Mouse (Mus musculus) heart, embryonic 12.5 days (tissue): ENCODE measurements around the gene Plekhg1. TPM values are rescaled to one million over a fixed set of nuclear protein-coding genes. Genes with fewer than 3 reads are reported as not detected.
A peak's percentile ranks its signal among the peaks of the same experiment; 100 is the strongest.

Source experiments
- ATAC-seq: fragments of 200-750 bp; cut with Nextera tagmentation; 2 replicates; pipeline ENCODE4 v1.8.0; 2017; ENCODE audit warnings: moderate TSS enrichment, moderate library complexity; ENCODE audit not compliant: insufficient number of reproducible peaks, low FRiP score
- H3K27ac ChIP-seq: fragments of 300-500 bp; sonication (generic); 2 replicates; pipeline ENCODE4 v1.5.1; 2016; ENCODE audit warnings: mild to moderate bottlenecking, moderate library complexity; ENCODE audit not compliant: poor library complexity, severe bottlenecking
- H3K27me3 ChIP-seq: fragments of 300-500 bp; sonication (generic); replicated peaks from 2 replicates; pipeline ENCODE4 v1.6.1; 2016; ENCODE audit warnings: mild to moderate bottlenecking, moderate library complexity
- H3K36me3 ChIP-seq: fragments of 300-500 bp; sonication (generic); 2 replicates; pipeline ENCODE4 v1.6.1; 2016; ENCODE audit warnings: mild to moderate bottlenecking, moderate library complexity
- H3K4me1 ChIP-seq: fragments of 300-500 bp; sonication (generic); replicated peaks from 2 replicates; pipeline ENCODE4 v1.6.1; 2016; ENCODE audit warnings: mild to moderate bottlenecking
- H3K4me2 ChIP-seq: fragments of 300-500 bp; sonication (generic); 2 replicates; pipeline ENCODE4 v1.6.1; 2016; ENCODE audit warnings: mild to moderate bottlenecking, moderate library complexity
- H3K4me3 ChIP-seq: fragments of 300-500 bp; sonication (generic); 2 replicates; pipeline ENCODE4 v1.5.1; 2016; ENCODE audit warnings: mild to moderate bottlenecking
- H3K9ac ChIP-seq: fragments of 300-500 bp; sonication (generic); 2 replicates; pipeline ENCODE4 v1.6.1; 2016; ENCODE audit warnings: mild to moderate bottlenecking, moderate library complexity
- H3K9me3 ChIP-seq: fragments of 300-500 bp; sonication (generic); replicated peaks from 2 replicates; pipeline ENCODE4 v1.6.1; 2016; ENCODE audit warnings: mild to moderate bottlenecking, moderate library complexity
- WGBS: fragments of 180-500 bp; shearing (Covaris S2); methylation state at CpG from one replicate; pipeline ENCODE4 v1.1.7; 2016; 5-methylcytosine and 5-hydroxymethylcytosine counted together
- polyA plus RNA-seq: library from polyadenylated mRNA; unstranded; fragments of >200 nt; fragmentation: Nextera tagmentation; extraction: Ambion mirVana; gene quantifications from 2 replicates; pipeline ENCODE4 v1.2.1, GENCODE M21; 2016

Plekhg1 gene
- polyA plus RNA-seq, 1 experiment from 2014 or later, result 8.6 TPM

DNA sequence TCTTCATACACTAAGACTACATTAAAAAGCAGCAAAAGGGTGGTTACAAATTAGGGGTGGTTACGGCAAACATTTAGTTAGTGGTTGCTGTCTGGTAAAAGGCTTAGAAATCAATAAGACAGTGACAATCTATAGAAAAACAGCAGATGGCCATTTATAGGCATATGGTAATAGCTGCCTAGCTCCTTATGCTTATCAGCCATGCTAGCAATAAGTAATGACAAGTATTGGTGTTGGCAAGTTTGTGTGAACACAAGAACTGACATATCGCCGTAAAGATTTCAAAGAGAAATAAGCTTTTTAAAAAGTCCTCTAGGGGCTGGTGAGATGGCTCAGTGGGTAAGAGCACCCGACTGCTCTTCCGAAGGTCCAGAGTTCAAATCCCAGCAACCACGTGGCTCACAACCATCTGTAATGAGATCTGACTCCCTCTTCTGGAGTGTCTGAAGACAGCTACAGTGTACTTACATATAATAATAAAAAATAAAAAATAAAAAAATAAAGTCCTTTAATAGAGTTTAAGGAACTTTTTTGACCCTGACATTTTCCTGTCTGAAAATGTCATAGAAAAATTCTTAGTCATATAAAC lies 250.2 kb downstream of the Plekhg1 start:
- H3K4me1 ChIP-seq, result 0 out of 2 replicates have a peak, but pooled peaks cover 3% of the 10 kb centered on the region
- no peak overlapping the region for H3K4me3 ChIP-seq
- WGBS, result 93% methylated on average over 6 of the region's 6 CpGs
- no peaks in the 10 kb centered on the region; the same call in 1 of the 2 replicates for H3K9me3 ChIP-seq
- peaks cover 61% of the 10 kb centered on the region for H3K36me3 ChIP-seq
- no peak overlapping the region for H3K27ac ChIP-seq
- no peaks in the 10 kb centered on the region for H3K27me3 ChIP-seq
- H3K9ac ChIP-seq, result no peak overlapping the region
- H3K4me2 ChIP-seq, result no peak overlapping the region
- no peak for ATAC-seq

DNA sequence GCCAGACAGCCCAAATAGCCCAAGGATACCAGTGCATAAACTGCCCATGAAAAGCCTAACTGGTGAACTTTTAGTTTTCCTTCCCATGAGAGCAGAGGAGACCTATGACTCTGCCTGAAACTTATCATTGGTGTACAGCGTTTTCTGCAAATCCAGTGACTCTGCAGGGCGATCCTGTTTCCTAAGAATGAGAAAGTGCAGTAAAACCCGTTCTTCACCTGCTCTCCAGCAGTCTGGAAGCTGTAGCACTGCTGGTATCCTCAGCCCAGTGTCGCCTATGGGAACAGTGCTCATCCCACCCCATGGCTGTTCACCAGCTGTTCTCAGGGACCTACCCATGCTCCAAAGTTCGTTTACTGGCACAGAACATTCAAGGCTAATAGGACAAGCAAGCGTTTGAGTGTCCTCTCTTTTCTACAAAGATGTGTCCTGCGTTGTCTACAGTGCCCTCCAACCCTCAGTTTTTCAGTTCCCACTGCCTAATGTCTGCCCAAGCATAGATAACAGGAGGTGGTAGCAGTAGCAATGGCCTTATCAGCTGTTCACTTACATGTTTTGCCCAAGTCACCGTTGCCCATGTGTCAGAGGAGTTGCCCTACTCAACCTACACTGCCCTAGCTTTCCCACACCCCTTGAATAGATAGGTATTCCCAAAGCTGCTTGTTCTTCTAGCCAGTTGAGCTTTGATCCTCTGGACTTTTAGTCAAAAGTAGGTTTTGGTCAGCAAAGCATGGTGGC lies 253.4 kb downstream of the Plekhg1 start:
- Histone ChIP-seq H3K4me1 (0 out of 2 replicates have a peak, but pooled peaks cover 3% of the 10 kb centered on the region), H3K9me3 (no peaks in the 10 kb centered on the region; the same call in 1 of the 2 replicates), H3K4me2 (no peak overlapping the region), H3K4me3 (no peak overlapping the region), H3K36me3 (peaks cover 69% of the 10 kb centered on the region), H3K27me3 (no peaks in the 10 kb centered on the region), H3K27ac (no peak overlapping the region), H3K9ac (no peak overlapping the region)
- ATAC-seq, result peak; percentile 62; the same call in 1 of the 2 replicates
- 77% methylated on average over 8 of the region's 8 CpGs for WGBS

DNA sequence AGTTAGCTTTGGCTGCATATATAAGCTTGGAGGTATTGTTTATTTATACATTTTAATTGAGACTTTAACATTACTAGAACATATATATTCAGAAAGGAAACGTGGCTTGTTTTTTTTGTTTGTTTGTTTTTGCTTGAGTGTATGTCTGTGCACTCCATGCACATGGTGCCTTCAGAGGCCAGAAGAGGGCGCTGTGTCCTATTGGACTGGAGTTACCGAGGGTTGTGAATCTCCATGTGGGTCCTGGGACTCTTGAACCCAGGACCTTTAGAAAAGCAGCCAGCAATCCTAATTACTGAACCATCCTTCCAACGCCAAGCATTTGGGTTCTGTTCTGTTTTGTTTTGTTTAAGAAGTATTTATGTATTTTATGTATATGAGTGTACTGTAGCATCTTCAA lies 255.1 kb downstream of the Plekhg1 start:
- ATAC-seq, result no peak
- Histone ChIP-seq H3K36me3 (peaks cover 69% of the 10 kb centered on the region), H3K27ac (no peak overlapping the region), H3K27me3 (no peaks in the 10 kb centered on the region), H3K9ac (no peak overlapping the region), H3K4me2 (no peak overlapping the region), H3K9me3 (no peaks in the 10 kb centered on the region; the same call in 1 of the 2 replicates), H3K4me1 (0 out of 2 replicates have a peak, but pooled peaks cover 3% of the 10 kb centered on the region), H3K4me3 (no peak overlapping the region)
- 82% methylated on average over 4 of the region's 4 CpGs for WGBS

DNA sequence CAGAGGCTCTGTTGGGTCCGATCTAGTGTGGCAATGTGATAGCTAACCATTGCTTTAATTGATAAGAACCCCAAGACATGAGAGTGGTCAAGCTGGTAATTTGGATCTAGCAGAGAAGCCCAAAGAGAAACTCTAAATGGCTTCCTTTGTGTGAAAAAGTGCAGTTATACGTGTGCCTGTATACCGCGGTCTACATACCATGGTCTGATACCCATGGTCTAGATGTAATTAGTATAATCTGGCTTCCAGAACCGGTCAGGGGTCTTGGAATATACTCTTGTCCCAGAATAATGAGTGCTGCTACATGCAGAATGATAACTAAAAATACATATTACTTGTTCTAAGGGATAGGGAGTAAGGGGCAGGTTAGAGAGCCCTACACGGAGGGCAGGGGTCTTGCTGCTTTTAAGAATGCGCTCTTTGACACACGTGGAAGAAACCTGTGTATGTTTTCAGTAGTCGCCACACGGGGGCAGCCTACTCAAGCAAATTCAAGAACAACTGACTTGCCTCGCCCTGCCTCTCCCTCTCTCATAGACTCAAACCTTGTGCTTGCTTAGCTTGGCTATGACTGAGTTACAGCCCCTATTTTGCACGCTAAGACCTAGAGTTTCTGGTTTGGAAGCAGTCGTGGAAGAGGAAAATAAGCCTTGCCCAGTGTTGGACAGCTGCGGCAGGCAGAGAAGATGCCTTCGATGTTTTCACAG lies 256.2 kb downstream of the Plekhg1 start:
- Histone ChIP-seq H3K4me3 (no peak overlapping the region), H3K9me3 (no peaks in the 10 kb centered on the region; the same call in 1 of the 2 replicates), H3K4me1 (0 out of 2 replicates have a peak, but pooled peaks cover 3% of the 10 kb centered on the region), H3K36me3 (peaks cover 61% of the 10 kb centered on the region), H3K4me2 (no peak overlapping the region), H3K9ac (no peak overlapping the region), H3K27ac (no peak overlapping the region), H3K27me3 (no peaks in the 10 kb centered on the region)
- ATAC-seq, result no peak
- WGBS, result 60% methylated on average over 15 of the region's 15 CpGs

DNA sequence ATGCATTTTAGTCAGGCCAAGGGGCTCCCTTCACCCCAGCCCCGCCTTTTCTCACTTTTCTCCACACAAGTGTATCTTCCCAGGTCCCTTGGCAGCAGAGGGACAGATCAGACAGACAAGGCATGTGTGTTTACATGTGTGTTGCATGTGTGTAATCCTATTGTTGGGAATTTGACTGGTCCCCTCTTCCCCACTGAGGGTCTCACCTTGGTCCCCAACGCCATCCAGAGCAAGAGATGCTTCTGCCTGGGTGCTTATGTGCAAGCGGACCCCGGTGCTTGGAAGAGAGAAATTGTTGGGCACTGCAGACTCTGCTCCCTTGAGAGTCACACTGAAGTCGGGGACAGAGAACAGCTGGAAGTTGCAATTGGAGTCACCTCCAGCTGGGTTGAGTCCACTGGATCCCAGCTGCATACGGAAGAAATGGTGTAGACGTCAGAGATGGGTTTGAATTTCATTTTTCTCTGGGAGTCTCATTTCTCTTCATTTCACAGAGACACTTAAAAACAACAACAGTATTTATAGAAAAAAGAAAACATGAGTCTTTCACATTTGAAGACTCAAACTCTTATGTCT lies 257.8 kb downstream of the Plekhg1 start:
- WGBS, result 90% methylated on average over 7 of the region's 7 CpGs
- H3K9me3 ChIP-seq, result no peaks in the 10 kb centered on the region
- peaks cover 48% of the 10 kb centered on the region for H3K36me3 ChIP-seq

DNA sequence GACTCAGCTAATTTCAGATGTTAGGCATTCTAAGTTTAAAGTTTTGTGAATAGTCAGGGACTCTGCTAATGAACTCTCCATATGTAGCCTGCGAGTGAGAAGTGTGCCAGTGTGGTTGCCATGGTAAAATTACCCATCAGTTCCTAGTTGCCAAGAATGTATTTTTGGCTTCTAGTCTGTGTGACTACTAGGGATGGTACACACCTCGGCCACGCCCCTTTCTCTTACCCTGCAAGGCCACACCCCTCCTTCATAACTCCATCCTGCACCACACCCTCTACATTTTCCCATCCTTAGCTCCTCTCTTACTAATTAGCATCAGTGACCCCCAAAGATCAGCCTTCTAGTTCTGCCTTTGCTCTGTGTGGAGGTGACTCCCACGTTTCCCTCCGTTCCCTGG lies 262.5 kb downstream of the Plekhg1 start:
- H3K4me1 ChIP-seq, result peaks cover 11% of the 10 kb centered on the region; the same call in 1 of the 2 replicates
- no peak overlapping the region for H3K4me3 ChIP-seq
- peaks cover 24% of the 10 kb centered on the region for H3K36me3 ChIP-seq
- no peak overlapping the region for H3K9ac ChIP-seq
- H3K4me2 ChIP-seq, result no peak overlapping the region
- H3K9me3 ChIP-seq, result no peaks in the 10 kb centered on the region
- H3K27me3 ChIP-seq, result no peaks in the 10 kb centered on the region
- no peak overlapping the region for H3K27ac ChIP-seq
- WGBS, result 83% methylated on average over 5 of the region's 5 CpGs
- ATAC-seq, result no peak

More for the DNA sequence above, 257.8 kb downstream of the Plekhg1 start:
- ATAC-seq, result no peak
- no peak overlapping the region for H3K9ac ChIP-seq
- no peak overlapping the region for H3K4me3 ChIP-seq
- H3K4me1 ChIP-seq, result peaks cover 6% of the 10 kb centered on the region; the same call in 1 of the 2 replicates
- no peak overlapping the region for H3K4me2 ChIP-seq
- H3K27me3 ChIP-seq, result no peaks in the 10 kb centered on the region
- no peak overlapping the region for H3K27ac ChIP-seq

DNA sequence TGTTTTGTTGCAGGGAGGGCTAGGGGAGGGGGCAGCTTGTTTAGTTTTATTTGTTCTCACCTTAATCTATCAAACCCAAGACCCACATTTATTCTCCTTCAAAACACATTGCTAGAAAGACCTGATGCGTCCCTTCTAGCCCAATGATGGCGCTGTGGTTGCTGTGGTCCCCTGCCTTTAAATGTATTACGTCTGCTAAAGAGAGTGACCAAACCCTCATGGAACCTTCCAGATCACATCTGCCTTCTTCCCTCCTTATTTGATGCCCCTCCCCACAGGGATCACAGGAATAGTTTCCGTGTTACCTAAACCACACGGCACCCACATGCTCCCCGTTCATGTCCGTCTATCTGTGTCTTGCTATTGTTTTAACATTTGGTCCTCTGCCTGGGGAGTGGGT lies 265.0 kb downstream of the Plekhg1 start:
- H3K27ac ChIP-seq, result no peak overlapping the region
- ATAC-seq, result no peak
- 80% methylated on average over 7 of the region's 7 CpGs for WGBS
- no peak overlapping the region for H3K9ac ChIP-seq
- no peaks in the 10 kb centered on the region for H3K9me3 ChIP-seq
- H3K4me2 ChIP-seq, result no peak overlapping the region
- H3K4me3 ChIP-seq, result no peak overlapping the region
- no peaks in the 10 kb centered on the region for H3K27me3 ChIP-seq
- H3K4me1 ChIP-seq, result peaks cover 11% of the 10 kb centered on the region; the same call in 1 of the 2 replicates
- peaks cover 9% of the 10 kb centered on the region for H3K36me3 ChIP-seq

DNA sequence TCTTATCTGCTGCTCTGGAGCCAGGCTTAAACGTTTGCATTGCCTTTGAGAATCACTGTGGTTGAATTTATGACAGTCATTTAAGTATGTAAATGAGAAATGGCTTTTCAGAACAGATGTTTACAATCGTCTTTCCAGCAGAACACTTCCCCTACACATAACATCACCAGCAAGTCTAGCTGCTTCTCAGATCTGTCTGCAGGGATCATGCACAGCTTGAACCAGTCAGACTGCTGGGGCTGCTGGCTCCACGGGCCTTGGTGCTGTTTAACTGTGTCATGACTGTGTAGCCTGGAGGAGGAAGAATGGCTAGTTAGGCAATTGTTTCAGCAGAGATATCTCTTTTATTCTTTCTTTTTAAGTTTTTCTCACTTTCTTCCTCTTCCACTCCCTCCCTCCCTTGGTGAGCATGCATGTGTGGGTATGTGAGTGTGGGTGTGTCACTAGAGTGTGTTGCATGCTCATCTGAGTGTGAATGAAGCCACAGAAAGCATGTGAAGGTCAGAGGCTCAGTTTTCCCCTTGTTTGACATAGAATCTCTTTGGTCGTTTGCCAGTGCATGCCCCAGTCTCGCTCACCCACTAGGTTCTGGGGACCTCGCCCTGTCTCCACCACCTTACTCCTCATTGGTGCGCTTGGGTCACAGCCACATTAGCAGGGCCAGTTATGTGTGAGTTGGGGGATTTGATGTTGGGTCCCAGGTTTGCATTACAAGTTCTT lies 266.3 kb downstream of the Plekhg1 start:
- no peaks in the 10 kb centered on the region for H3K27me3 ChIP-seq
- peaks cover 14% of the 10 kb centered on the region for H3K36me3 ChIP-seq
- no peak overlapping the region for H3K9ac ChIP-seq
- H3K4me3 ChIP-seq, result no peak overlapping the region
- no peaks in the 10 kb centered on the region for H3K9me3 ChIP-seq
- ATAC-seq, result no peak
- H3K27ac ChIP-seq, result 0 out of 2 replicates have a peak overlapping the region, but pooled peaks have one; percentile 13
- H3K4me1 ChIP-seq, result peaks cover 11% of the 10 kb centered on the region; the same call in 1 of the 2 replicates
- WGBS, result 57% methylated on average over 7 of the region's 7 CpGs
- no peak overlapping the region for H3K4me2 ChIP-seq
